Mouse (Mus musculus): ENCODE data around the gene Tspan8.

- TF ChIP-seq GATA1 (IDR thresholded peaks at IDR 0.05; ENCODE audit: low read length) (no peak), TAL1 (IDR thresholded peaks at IDR 0.05; ENCODE audit: low read length) (no peak)
Measured at GRCm38 (mm10) chr10:115801464-115801863, 15.2 kb upstream of the Tspan8 start.

Data from erythroblast, embryonic 14.5 days (primary cell).